Mouse (Mus musculus): Measurements from ENCODE around the gene Cdh13. TPM values are rescaled to one million over a fixed set of nuclear protein-coding genes. Genes with fewer than 3 reads are reported as not detected.

The Cdh13 gene
- total RNA-seq, 2 experiments from 2014 or later: not detected

GRCm38 (mm10) chr8:118439857-118440256 lies 156.3 kb downstream of the Cdh13 start:
- ATAC-seq (ENCODE audit: poor library complexity, severe bottlenecking): no peak

- ATAC-seq (ENCODE audit: poor library complexity, severe bottlenecking): no peak
Measured at GRCm38 (mm10) chr8:118443361-118443760, 159.8 kb downstream of the Cdh13 start.

GRCm38 (mm10) chr8:118444651-118445207 lies 161.2 kb downstream of the Cdh13 start:
- ATAC-seq (ENCODE audit: poor library complexity, severe bottlenecking): no peak

GRCm38 (mm10) chr8:118446516-118446915 lies 163.0 kb downstream of the Cdh13 start:
- no peak for ATAC-seq (ENCODE audit: poor library complexity, severe bottlenecking)

GRCm38 (mm10) chr8:118448011-118448410 lies 164.5 kb downstream of the Cdh13 start:
- no peak for ATAC-seq (ENCODE audit: poor library complexity, severe bottlenecking)

GRCm38 (mm10) chr8:118452445-118453103 lies 169.0 kb downstream of the Cdh13 start:
- ATAC-seq (ENCODE audit: poor library complexity, severe bottlenecking): no peak

- no peak for ATAC-seq (ENCODE audit: poor library complexity, severe bottlenecking)
Measured at GRCm38 (mm10) chr8:118455245-118455644, 171.7 kb downstream of the Cdh13 start.

GRCm38 (mm10) chr8:118465330-118465948 lies 181.9 kb downstream of the Cdh13 start:
- ATAC-seq (ENCODE audit: poor library complexity, severe bottlenecking): no peak

GRCm38 (mm10) chr8:118477587-118477986 lies 194.1 kb downstream of the Cdh13 start:
- no peak for ATAC-seq (ENCODE audit: poor library complexity, severe bottlenecking)

- ATAC-seq (ENCODE audit: poor library complexity, severe bottlenecking): no peak
Measured at GRCm38 (mm10) chr8:118488735-118489134, 205.2 kb downstream of the Cdh13 start.

GRCm38 (mm10) chr8:118502509-118502908 lies 219.0 kb downstream of the Cdh13 start:
- no peak for ATAC-seq (ENCODE audit: poor library complexity, severe bottlenecking)

GRCm38 (mm10) chr8:118509426-118509825 lies 225.9 kb downstream of the Cdh13 start:
- ATAC-seq (ENCODE audit: poor library complexity, severe bottlenecking): no peak

GRCm38 (mm10) chr8:118513259-118513658 lies 229.7 kb downstream of the Cdh13 start:
- ATAC-seq (ENCODE audit: poor library complexity, severe bottlenecking): no peak

- ATAC-seq (ENCODE audit: poor library complexity, severe bottlenecking): no peak
Measured at GRCm38 (mm10) chr8:118515616-118516015, 232.1 kb downstream of the Cdh13 start.

GRCm38 (mm10) chr8:118517071-118517470 lies 233.5 kb downstream of the Cdh13 start:
- ATAC-seq (ENCODE audit: poor library complexity, severe bottlenecking): no peak

GRCm38 (mm10) chr8:118518030-118518741 lies 234.7 kb downstream of the Cdh13 start:
- ATAC-seq (ENCODE audit: poor library complexity, severe bottlenecking): no peak

- ATAC-seq (ENCODE audit: poor library complexity, severe bottlenecking): no peak
Measured at GRCm38 (mm10) chr8:118518742-118519102, 235.2 kb downstream of the Cdh13 start.

GRCm38 (mm10) chr8:118523922-118524321 lies 240.4 kb downstream of the Cdh13 start:
- no peak for ATAC-seq (ENCODE audit: poor library complexity, severe bottlenecking)

GRCm38 (mm10) chr8:118538816-118539558 lies 255.5 kb downstream of the Cdh13 start:
- ATAC-seq (ENCODE audit: poor library complexity, severe bottlenecking): no peak

- no peak for ATAC-seq (ENCODE audit: poor library complexity, severe bottlenecking)
Measured at GRCm38 (mm10) chr8:118539559-118539819, 256.0 kb downstream of the Cdh13 start.

GRCm38 (mm10) chr8:118539941-118540340 lies 256.4 kb downstream of the Cdh13 start:
- no peak for ATAC-seq (ENCODE audit: poor library complexity, severe bottlenecking)
